Mouse (Mus musculus) intestine, postnatal 0 days (tissue): Measurements from ENCODE around the gene Fam160b1. TPM values are rescaled to one million over a fixed set of nuclear protein-coding genes. Genes with fewer than 3 reads are reported as not detected.
A peak's percentile ranks its signal among the peaks of the same experiment; 100 is the strongest.

Experiments used
- ATAC-seq: fragments of 200-750 bp; cut with Nextera tagmentation; 2 replicates; pipeline ENCODE4 v1.8.0; 2017; ENCODE audit warnings: mild to moderate bottlenecking, moderate TSS enrichment, moderate library complexity
- H3K27ac ChIP-seq: fragments of 300-500 bp; sonication (generic); 2 replicates; pipeline ENCODE4 v1.5.1; 2014; ENCODE audit warnings: mild to moderate bottlenecking, low read depth, low read length, moderate library complexity
- H3K27me3 ChIP-seq: fragments of 300-500 bp; sonication (generic); replicated peaks from 2 replicates; pipeline ENCODE4 v1.6.1; 2014; ENCODE audit warnings: low read length, mixed read lengths; ENCODE audit not compliant: control insufficient read depth, insufficient read depth
- H3K36me3 ChIP-seq: fragments of 300-500 bp; sonication (generic); 2 replicates; pipeline ENCODE4 v1.6.1; 2014; ENCODE audit warnings: mild to moderate bottlenecking, moderate library complexity; ENCODE audit not compliant: control insufficient read depth, insufficient read depth
- H3K4me1 ChIP-seq: fragments of 300-500 bp; sonication (generic); replicated peaks from 2 replicates; pipeline ENCODE4 v1.6.1; 2014; ENCODE audit warnings: antibody characterized with exemption, low read length, mixed read lengths; ENCODE audit not compliant: control insufficient read depth, insufficient read depth
- H3K4me2 ChIP-seq: fragments of 300-500 bp; sonication (generic); replicated peaks from 2 replicates; pipeline ENCODE4 v1.6.1; 2014; ENCODE audit warnings: low read depth, mild to moderate bottlenecking, moderate library complexity
- H3K4me3 ChIP-seq: fragments of 300-500 bp; sonication (generic); 2 replicates; pipeline ENCODE4 v1.5.1; 2014; ENCODE audit warnings: low read depth, low read length
- H3K9ac ChIP-seq: fragments of 300-500 bp; sonication (generic); 2 replicates; pipeline ENCODE4 v1.6.1; 2014; ENCODE audit warnings: mild to moderate bottlenecking, low read depth, low read length
- H3K9me3 ChIP-seq: fragments of 300-500 bp; sonication (generic); 2 replicates; pipeline ENCODE4 v1.6.1; 2016; ENCODE audit warnings: mixed run types; ENCODE audit not compliant: control insufficient read depth
- CTCF ChIP-seq: sonication (generic); IDR thresholded peaks from 2 replicates; pipeline ENCODE4 v1.5.1; 2016; ENCODE audit warnings: low read depth, mild to moderate bottlenecking, control low read depth, antibody characterized with exemption, moderate library complexity
- WGBS: fragments of 180-500 bp; shearing (Covaris S2); extraction: QIAGEN DNeasy Blood & Tissue Kit; methylation state at CpG from one replicate; pipeline ENCODE4 v1.1.7; 2014; 5-methylcytosine and 5-hydroxymethylcytosine counted together
- polyA plus RNA-seq: library from polyadenylated mRNA; unstranded; fragments of >200 nt; fragmentation: Nextera tagmentation; extraction: Ambion mirVana; gene quantifications from 2 replicates; pipeline ENCODE4 v1.2.1, GENCODE M21; 2015

Fam160b1 gene
- polyA plus RNA-seq, 1 experiment from 2014 or later, result 13.9 TPM

- Histone ChIP-seq H3K9me3 (no peaks in the 10 kb centered on the region), H3K36me3 (no peaks in the 10 kb centered on the region; the same call in 1 of the 2 replicates), H3K4me1 (peaks cover 32% of the 10 kb centered on the region), H3K27me3 (no peaks in the 10 kb centered on the region), H3K9ac (no peak overlapping the region), H3K4me3 (peak overlapping the region; percentile 98), H3K27ac (peak overlapping the region; percentile 28; the same call in 1 of the 2 replicates), H3K4me2 (peak overlapping the region; percentile 60)
- ATAC-seq, result no peak
- TF ChIP-seq CTCF, result no peak
- 34% methylated on average over 5 of the region's 5 CpGs for WGBS
Observed at GRCm38 (mm10) chr19:57362586-57362985, 2.1 kb downstream of the Fam160b1 start.

GRCm38 (mm10) chr19:57363076-57363475 is 2.6 kb downstream of the Fam160b1 start:
- 24% methylated on average over 7 of the region's 7 CpGs for WGBS
- H3K27ac ChIP-seq, result peak overlapping the region; percentile 28; the same call in 1 of the 2 replicates
- peaks cover 31% of the 10 kb centered on the region for H3K4me1 ChIP-seq
- H3K36me3 ChIP-seq, result no peaks in the 10 kb centered on the region; the same call in 1 of the 2 replicates
- no peak for TF ChIP-seq CTCF
- H3K4me3 ChIP-seq, result peak overlapping the region; percentile 98
- peak overlapping the region; percentile 60 for H3K4me2 ChIP-seq
- H3K9ac ChIP-seq, result no peak overlapping the region
- H3K27me3 ChIP-seq, result no peaks in the 10 kb centered on the region
- H3K9me3 ChIP-seq, result no peaks in the 10 kb centered on the region
- ATAC-seq, result no peak

GRCm38 (mm10) chr19:57363538-57363937 is 3.1 kb downstream of the Fam160b1 start:
- H3K4me1 ChIP-seq, result peaks cover 31% of the 10 kb centered on the region
- peak overlapping the region; percentile 98; the same call in 1 of the 2 replicates for H3K4me3 ChIP-seq
- no peak for ATAC-seq
- no peaks in the 10 kb centered on the region for H3K9me3 ChIP-seq
- peaks cover 3% of the 10 kb centered on the region; the same call in 1 of the 2 replicates for H3K36me3 ChIP-seq
- WGBS, result 85% methylated on average over 7 of the region's 7 CpGs
- H3K4me2 ChIP-seq, result peak overlapping the region; percentile 60; the same call in 1 of the 2 replicates
- no peak overlapping the region for H3K27ac ChIP-seq
- H3K27me3 ChIP-seq, result no peaks in the 10 kb centered on the region
- no peak overlapping the region for H3K9ac ChIP-seq
- no peak for TF ChIP-seq CTCF

GRCm38 (mm10) chr19:57364942-57365673 is 4.6 kb downstream of the Fam160b1 start:
- peak overlapping the region; percentile 18 for H3K9ac ChIP-seq
- H3K36me3 ChIP-seq, result peaks cover 18% of the 10 kb centered on the region
- ATAC-seq, result no peak; the same call in 1 of the 2 replicates
- H3K9me3 ChIP-seq, result no peaks in the 10 kb centered on the region
- H3K27ac ChIP-seq, result peak overlapping the region; percentile 74
- 16% methylated on average over 11 of the region's 11 CpGs for WGBS
- no peak for TF ChIP-seq CTCF
- no peaks in the 10 kb centered on the region for H3K27me3 ChIP-seq
- H3K4me2 ChIP-seq, result peak overlapping the region; percentile 33
- peaks cover 31% of the 10 kb centered on the region for H3K4me1 ChIP-seq
- H3K4me3 ChIP-seq, result no peak overlapping the region

DNA sequence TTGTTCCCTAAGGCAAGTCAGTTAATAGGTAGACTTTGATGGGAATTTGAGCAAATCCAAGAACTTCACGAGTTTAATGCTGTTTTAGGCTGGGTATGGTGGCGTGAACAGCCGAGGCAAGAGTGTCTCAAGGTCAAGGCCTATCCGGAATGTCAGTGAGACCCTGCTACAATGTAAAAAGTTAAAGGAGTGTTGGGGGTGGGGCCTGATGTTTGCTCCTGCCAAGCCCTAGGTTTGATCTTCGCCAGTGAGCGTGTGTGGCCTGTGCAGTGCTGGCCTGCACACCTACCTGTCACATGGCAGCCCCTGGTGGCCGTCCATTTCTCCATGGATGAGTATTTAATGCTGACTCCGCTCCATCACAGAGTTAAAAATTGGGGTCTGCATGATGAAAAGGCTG is 5.5 kb downstream of the Fam160b1 start:
- no peak for ATAC-seq
- H3K4me1 ChIP-seq, result peaks cover 31% of the 10 kb centered on the region

DNA sequence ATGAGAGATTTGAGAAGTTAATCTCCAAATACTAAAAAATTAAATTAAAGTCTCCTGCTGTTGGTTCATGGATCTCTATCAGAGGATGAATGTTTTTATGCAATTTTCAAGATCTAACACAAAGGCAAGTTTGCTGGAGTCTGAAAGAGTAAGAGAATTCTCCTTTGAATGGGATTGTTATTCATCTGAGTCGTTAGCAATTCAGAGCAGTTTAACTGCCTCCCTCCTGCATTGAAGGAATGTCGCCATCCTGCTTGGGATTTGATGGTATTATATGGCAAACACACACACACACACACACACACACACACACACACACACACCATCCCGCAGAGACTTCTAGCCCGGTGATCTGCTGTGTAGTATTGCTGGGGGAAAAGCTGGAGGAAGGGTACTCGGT is 6.1 kb downstream of the Fam160b1 start:
- H3K27ac ChIP-seq, result peak overlapping the region; percentile 74
- H3K9ac ChIP-seq, result no peak overlapping the region
- WGBS, result 49% methylated on average over 5 of the region's 5 CpGs
- no peak overlapping the region for H3K4me3 ChIP-seq
- H3K36me3 ChIP-seq, result peaks cover 32% of the 10 kb centered on the region
- H3K4me1 ChIP-seq, result peaks cover 31% of the 10 kb centered on the region
- no peaks in the 10 kb centered on the region for H3K9me3 ChIP-seq
- H3K27me3 ChIP-seq, result no peaks in the 10 kb centered on the region
- no peak for TF ChIP-seq CTCF
- ATAC-seq, result no peak
- peak overlapping the region; percentile 13; the same call in 1 of the 2 replicates for H3K4me2 ChIP-seq

More for the DNA sequence above, 5.5 kb downstream of the Fam160b1 start:
- Histone ChIP-seq H3K9me3 (no peaks in the 10 kb centered on the region), H3K36me3 (peaks cover 26% of the 10 kb centered on the region), H3K4me2 (no peak overlapping the region), H3K4me3 (no peak overlapping the region), H3K27ac (peak overlapping the region; percentile 74; the same call in 1 of the 2 replicates), H3K9ac (0 out of 2 replicates have a peak overlapping the region, but pooled peaks have one; percentile 5), H3K27me3 (no peaks in the 10 kb centered on the region)
- WGBS, result 47% methylated on average over 8 of the region's 8 CpGs
- TF ChIP-seq CTCF, result peak; percentile 44
